Mouse (Mus musculus) limb, embryonic 11.5 days (tissue): ENCODE measurements around the gene Mgat2. TPM values are rescaled to one million over a fixed set of nuclear protein-coding genes. Genes with fewer than 3 reads are reported as not detected.

Experiments used
- ATAC-seq: fragments of 200-750 bp; cut with Nextera tagmentation; 2 replicates; pipeline ENCODE4 v1.8.0; 2017; ENCODE audit warnings: low read depth; ENCODE audit not compliant: insufficient number of reproducible peaks, low FRiP score, low TSS enrichment
- DNase-seq: peaks from one replicate; pipeline ENCODE4 v3.0.0-alpha.2; 2015; ENCODE audit warnings: low spot score
- H3K27ac ChIP-seq: fragments of 300-500 bp; sonication (generic); replicated peaks from 2 replicates; pipeline ENCODE4 v1.5.1; 2014; ENCODE audit warnings: low read depth, mild to moderate bottlenecking, low read length
- H3K27me3 ChIP-seq: fragments of 300-500 bp; sonication (generic); 2 replicates; pipeline ENCODE4 v1.6.1; 2014; ENCODE audit warnings: mild to moderate bottlenecking, low read length, mixed read lengths; ENCODE audit not compliant: control insufficient read depth, insufficient read depth
- H3K36me3 ChIP-seq: fragments of 300-500 bp; sonication (generic); 2 replicates; pipeline ENCODE4 v1.6.1; 2014; ENCODE audit warnings: mild to moderate bottlenecking, low read length, moderate library complexity, mixed read lengths; ENCODE audit not compliant: control insufficient read depth, insufficient read depth
- H3K4me1 ChIP-seq: fragments of 300-500 bp; sonication (generic); 2 replicates; pipeline ENCODE4 v1.6.1; 2014; ENCODE audit warnings: low read length, mixed read lengths; ENCODE audit not compliant: control insufficient read depth, insufficient read depth
- H3K4me2 ChIP-seq: fragments of 300-500 bp; sonication (generic); 2 replicates; pipeline ENCODE4 v1.6.1; 2014; ENCODE audit warnings: low read depth, mild to moderate bottlenecking, moderate library complexity; ENCODE audit not compliant: severe bottlenecking
- H3K4me3 ChIP-seq: fragments of 300-500 bp; sonication (generic); 2 replicates; pipeline ENCODE4 v1.5.1; 2014; ENCODE audit warnings: low read depth, low read length
- H3K9ac ChIP-seq: fragments of 300-500 bp; sonication (generic); 2 replicates; pipeline ENCODE4 v1.6.1; 2014; ENCODE audit warnings: mild to moderate bottlenecking, low read length
- H3K9me3 ChIP-seq: fragments of 300-500 bp; sonication (generic); 2 replicates; pipeline ENCODE4 v1.6.1; 2016; ENCODE audit warnings: low read length; ENCODE audit not compliant: control insufficient read depth
- WGBS: fragments of 180-500 bp; shearing (Covaris S2); extraction: QIAGEN DNeasy Blood & Tissue Kit; methylation state at CpG from one replicate; pipeline ENCODE4 v1.1.7; 2014; 5-methylcytosine and 5-hydroxymethylcytosine counted together
- polyA plus RNA-seq: library from polyadenylated mRNA; unstranded; fragments of >200 nt; fragmentation: Nextera tagmentation; extraction: Ambion mirVana; gene quantifications from 2 replicates; pipeline ENCODE4 v1.2.1, GENCODE M21; 2014

Mgat2 gene
- polyA plus RNA-seq, 1 experiment from 2014 or later: 32.3 TPM

DNA sequence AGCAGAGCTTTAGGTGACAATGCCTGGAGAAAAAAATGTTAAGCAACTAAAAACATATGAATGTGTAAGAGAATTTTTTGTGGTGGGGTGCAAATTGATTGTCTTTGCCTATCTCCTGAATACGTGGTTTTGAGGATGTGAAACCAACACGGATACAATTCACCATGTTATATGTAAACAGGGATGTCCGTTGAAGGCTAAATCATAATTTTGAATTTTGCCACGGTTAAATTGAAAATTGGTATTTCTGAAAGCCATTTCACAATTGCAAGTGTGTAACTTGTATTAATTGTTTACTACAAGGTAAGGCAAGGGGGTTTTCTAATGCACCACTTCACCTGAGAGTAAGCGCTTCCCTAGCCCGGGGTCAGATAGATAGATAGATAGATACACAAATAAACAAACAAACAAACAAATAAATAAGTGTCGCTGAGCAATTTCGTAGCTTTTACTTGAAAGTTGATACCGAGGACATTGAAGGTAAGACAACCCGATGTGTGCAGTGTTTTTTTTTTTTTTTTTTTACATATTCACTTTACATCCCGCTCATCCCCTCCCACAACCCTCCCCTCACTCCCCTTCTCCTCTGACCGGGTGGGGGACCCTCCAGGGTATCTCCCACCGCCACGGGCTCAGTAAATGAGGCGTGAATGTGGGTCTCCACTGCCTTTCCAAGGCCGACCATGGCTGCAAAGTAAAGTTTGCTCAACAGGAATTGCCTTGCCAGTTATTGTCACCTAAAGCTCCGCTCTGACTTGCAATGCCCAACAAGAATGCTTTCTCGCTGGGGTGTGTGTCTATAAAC is 16.1 kb upstream of the Mgat2 start:
- DNase-seq (no peak), ATAC-seq (peak; percentile 37)
- WGBS: 9% methylated on average over 18 of the region's 18 CpGs
- Histone ChIP-seq H3K36me3 (no peaks in the 10 kb centered on the region), H3K9ac (peak overlapping the region; percentile 68), H3K4me3 (peak overlapping the region; percentile 86), H3K4me2 (peak overlapping the region; percentile 90), H3K27ac (no peak overlapping the region; the same call in 1 of the 2 replicates), H3K27me3 (no peaks in the 10 kb centered on the region), H3K9me3 (no peaks in the 10 kb centered on the region), H3K4me1 (no peaks in the 10 kb centered on the region)

- peak within 1 kb of the TSS; percentile 86 for H3K4me3 ChIP-seq
- no peaks in the 10 kb centered on the region for H3K27me3 ChIP-seq
- peak within 1 kb of the TSS; percentile 49; the same call in 1 of the 2 replicates for H3K27ac ChIP-seq
- DNase-seq: peak; percentile 90
- no peaks in the 10 kb centered on the region for H3K9me3 ChIP-seq
- peak; percentile 94 for ATAC-seq
- no peaks in the 10 kb centered on the region for H3K36me3 ChIP-seq
- WGBS: under 1% methylated on average over 40 of the region's 40 CpGs
- H3K4me2 ChIP-seq: peak within 1 kb of the TSS; percentile 90
- H3K4me1 ChIP-seq: no peaks in the 10 kb centered on the region
- peak within 1 kb of the TSS; percentile 68 for H3K9ac ChIP-seq
These were observed 15.4 kb upstream of the Mgat2 start, which contains the start of gene Lrr1 for GRCm38 (mm10) chr12:69168461-69169106. Gene Lrr1, plus strand, starts transcription at chr12:69168814.

DNA sequence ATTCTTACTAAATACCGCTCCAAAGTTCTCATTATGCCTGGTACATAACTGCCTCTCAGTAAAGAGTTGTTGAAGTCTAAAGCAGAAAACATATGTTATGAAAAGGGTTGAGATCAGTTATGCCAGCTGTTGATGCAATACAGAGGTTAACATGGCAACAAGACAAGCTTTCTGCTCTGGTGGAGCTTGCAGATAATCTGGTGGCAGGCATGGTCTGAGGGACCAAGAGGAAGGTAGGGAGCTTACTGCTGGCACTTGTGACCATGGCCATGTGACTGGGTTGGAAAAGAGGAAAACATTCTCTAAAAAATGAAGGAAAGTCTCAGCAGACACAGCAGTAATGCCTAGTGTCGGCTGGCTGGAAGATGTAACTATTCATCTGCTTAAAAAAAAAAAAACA is 12.7 kb upstream of the Mgat2 start:
- no peaks in the 10 kb centered on the region for H3K4me1 ChIP-seq
- no peak overlapping the region for H3K4me3 ChIP-seq
- H3K27ac ChIP-seq: no peak overlapping the region
- DNase-seq (no peak), ATAC-seq (no peak)
- no peaks in the 10 kb centered on the region for H3K27me3 ChIP-seq
- no peaks in the 10 kb centered on the region for H3K9me3 ChIP-seq
- H3K4me2 ChIP-seq: no peak overlapping the region
- 0 out of 2 replicates have a peak, but pooled peaks cover 2% of the 10 kb centered on the region for H3K36me3 ChIP-seq
- 94% methylated on average over 2 of the region's 2 CpGs for WGBS
- no peak overlapping the region for H3K9ac ChIP-seq

GRCm38 (mm10) chr12:69175975-69176374 is 8.0 kb upstream of the Mgat2 start:
- Histone ChIP-seq H3K4me1 (no peaks in the 10 kb centered on the region), H3K4me2 (no peak overlapping the region), H3K9ac (no peak overlapping the region), H3K36me3 (0 out of 2 replicates have a peak, but pooled peaks cover 3% of the 10 kb centered on the region), H3K27ac (no peak overlapping the region), H3K27me3 (no peaks in the 10 kb centered on the region), H3K9me3 (no peaks in the 10 kb centered on the region), H3K4me3 (no peak overlapping the region)
- no peak for DNase-seq
- 91% methylated on average over 3 of the region's 3 CpGs for WGBS
- ATAC-seq: no peak

DNA sequence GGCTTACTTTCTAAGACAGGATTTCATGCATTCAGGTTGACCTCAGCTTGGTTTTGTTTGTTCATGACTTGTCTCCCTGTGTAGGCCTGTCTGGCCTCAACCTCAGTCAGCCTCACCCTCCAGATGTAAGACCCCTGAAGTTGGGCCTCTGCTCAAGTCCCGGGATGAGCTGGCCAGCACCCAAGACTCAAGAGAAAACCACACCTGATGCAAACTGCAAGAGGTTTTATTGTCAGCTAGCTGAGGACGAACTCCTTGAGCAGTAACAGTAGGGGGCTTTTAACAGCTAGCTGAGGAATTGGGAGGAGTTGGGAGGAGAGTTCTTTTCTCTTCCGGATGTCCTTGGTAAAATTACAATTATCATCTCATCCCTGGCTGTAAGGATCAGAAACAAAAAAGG is 6.4 kb upstream of the Mgat2 start:
- Histone ChIP-seq H3K27me3 (no peaks in the 10 kb centered on the region), H3K4me1 (no peaks in the 10 kb centered on the region), H3K27ac (no peak overlapping the region), H3K9me3 (no peaks in the 10 kb centered on the region), H3K9ac (no peak overlapping the region), H3K4me3 (no peak overlapping the region), H3K36me3 (0 out of 2 replicates have a peak, but pooled peaks cover 3% of the 10 kb centered on the region), H3K4me2 (no peak overlapping the region)
- DNase-seq (no peak), ATAC-seq (no peak)
- 78% methylated on average over 3 of the region's 3 CpGs for WGBS

DNA sequence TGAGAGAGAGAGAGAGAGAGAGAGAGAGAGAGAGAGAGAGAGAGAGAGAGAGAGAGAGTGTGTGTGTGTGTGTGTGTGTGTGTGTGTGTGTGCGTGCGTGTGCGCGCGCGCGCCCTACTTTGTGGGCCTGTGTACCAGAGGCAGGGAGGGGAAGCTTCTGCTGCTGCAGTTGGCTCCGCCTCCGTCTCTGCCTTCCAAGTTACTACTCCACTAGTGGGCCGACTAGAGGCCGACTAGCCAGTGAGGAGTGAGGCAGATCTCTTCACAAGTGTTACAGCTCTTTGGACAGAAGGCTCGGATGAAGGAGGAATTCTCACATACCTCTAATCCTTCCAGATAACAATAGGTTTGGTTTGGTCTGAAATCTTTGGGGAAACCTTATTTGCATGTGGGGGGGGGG is 4.6 kb upstream of the Mgat2 start:
- no peak for DNase-seq
- H3K36me3 ChIP-seq: 0 out of 2 replicates have a peak, but pooled peaks cover 3% of the 10 kb centered on the region

GRCm38 (mm10) chr12:69181800-69182199 is 2.2 kb upstream of the Mgat2 start:
- H3K27ac ChIP-seq: no peak overlapping the region
- H3K9ac ChIP-seq: no peak overlapping the region
- 89% methylated on average over 4 of the region's 4 CpGs for WGBS
- H3K36me3 ChIP-seq: no peaks in the 10 kb centered on the region; the same call in 1 of the 2 replicates
- H3K4me1 ChIP-seq: peaks cover 7% of the 10 kb centered on the region
- no peaks in the 10 kb centered on the region for H3K9me3 ChIP-seq
- H3K27me3 ChIP-seq: no peaks in the 10 kb centered on the region
- DNase-seq (no peak), ATAC-seq (no peak)
- H3K4me3 ChIP-seq: no peak overlapping the region
- H3K4me2 ChIP-seq: no peak overlapping the region

More for the DNA sequence above, 4.6 kb upstream of the Mgat2 start:
- Histone ChIP-seq H3K9ac (no peak overlapping the region), H3K27me3 (no peaks in the 10 kb centered on the region), H3K4me2 (no peak overlapping the region), H3K9me3 (no peaks in the 10 kb centered on the region), H3K27ac (no peak overlapping the region), H3K4me3 (no peak overlapping the region), H3K4me1 (no peaks in the 10 kb centered on the region)
- 71% methylated on average over 12 of the region's 12 CpGs for WGBS
- no peak for ATAC-seq

- Histone ChIP-seq H3K9me3 (no peaks in the 10 kb centered on the region), H3K36me3 (peaks cover 2% of the 10 kb centered on the region), H3K27ac (peak overlapping the region; percentile 73), H3K4me2 (peak overlapping the region; percentile 94), H3K27me3 (no peaks in the 10 kb centered on the region), H3K4me1 (peaks cover 7% of the 10 kb centered on the region), H3K4me3 (peak overlapping the region; percentile 93), H3K9ac (peak overlapping the region; percentile 89)
- WGBS: 3% methylated on average over 75 of the region's 86 CpGs
- ATAC-seq (peak; percentile 64), DNase-seq (peak; percentile 64)
These were observed 662 bp downstream of the Mgat2 start for GRCm38 (mm10) chr12:69184342-69185295.
